Mouse (Mus musculus) hindbrain, embryonic 11.5 days (tissue): ENCODE measurements at regions not wholly inside any gene's neighbourhood (a gene's known extent, or its start where the extent isn't known, plus 50 kb on each side); places are given as distances from the start of the nearest gene placed in this dataset.

ENCODE experiments used
- ATAC-seq: fragments of 200-750 bp; cut with Nextera tagmentation; 2 replicates; pipeline ENCODE4 v1.8.0; 2017; ENCODE audit warnings: mild to moderate bottlenecking, moderate TSS enrichment, moderate library complexity; ENCODE audit not compliant: low FRiP score
- DNase-seq: peaks from one replicate; pipeline ENCODE4 v3.0.0-alpha.2; 2015; ENCODE audit warnings: low spot score
- H3K27ac ChIP-seq: fragments of 300-500 bp; sonication (generic); 2 replicates; pipeline ENCODE4 v1.5.1; 2014; ENCODE audit warnings: mild to moderate bottlenecking, low read depth, low read length
- H3K27me3 ChIP-seq: fragments of 300-500 bp; sonication (generic); 2 replicates; pipeline ENCODE4 v1.6.1; 2014; ENCODE audit warnings: mild to moderate bottlenecking, low read length, moderate library complexity, mixed read lengths; ENCODE audit not compliant: control insufficient read depth, insufficient read depth
- H3K36me3 ChIP-seq: fragments of 300-500 bp; sonication (generic); 2 replicates; pipeline ENCODE4 v1.6.1; 2014; ENCODE audit warnings: mild to moderate bottlenecking, low read length, moderate library complexity, mixed read lengths; ENCODE audit not compliant: control insufficient read depth, insufficient read depth
- H3K4me1 ChIP-seq: fragments of 300-500 bp; sonication (generic); replicated peaks from 2 replicates; pipeline ENCODE4 v1.6.1; 2014; ENCODE audit warnings: low read length, mixed read lengths; ENCODE audit not compliant: control insufficient read depth, insufficient read depth
- H3K4me2 ChIP-seq: fragments of 300-500 bp; sonication (generic); replicated peaks from 2 replicates; pipeline ENCODE4 v1.6.1; 2014; ENCODE audit warnings: mild to moderate bottlenecking, low read depth, low read length
- H3K4me3 ChIP-seq: fragments of 300-500 bp; sonication (generic); 2 replicates; pipeline ENCODE4 v1.5.1; 2014; ENCODE audit warnings: low read depth, low read length
- H3K9ac ChIP-seq: fragments of 300-500 bp; sonication (generic); 2 replicates; pipeline ENCODE4 v1.6.1; 2014; ENCODE audit warnings: low read depth, low read length
- H3K9me3 ChIP-seq: fragments of 300-500 bp; sonication (generic); 2 replicates; pipeline ENCODE4 v1.6.1; 2016; ENCODE audit warnings: low read length; ENCODE audit not compliant: control insufficient read depth
- WGBS: fragments of 180-500 bp; shearing (Covaris S2); extraction: QIAGEN DNeasy Blood & Tissue Kit; methylation state at CpG from one replicate; pipeline ENCODE4 v1.1.7; 2014; 5-methylcytosine and 5-hydroxymethylcytosine counted together

- no peaks in the 10 kb centered on the region for H3K27me3 ChIP-seq
- DNase-seq (no peak), ATAC-seq (no peak)
- H3K4me1 ChIP-seq: no peaks in the 10 kb centered on the region; the same call in 1 of the 2 replicates
- H3K4me2 ChIP-seq: no peak overlapping the region
- H3K9ac ChIP-seq: no peak overlapping the region
- no peak overlapping the region for H3K27ac ChIP-seq
- no peaks in the 10 kb centered on the region for H3K36me3 ChIP-seq
- WGBS: 65% methylated on average over 6 of the region's 6 CpGs
- no peaks in the 10 kb centered on the region for H3K9me3 ChIP-seq
- no peak overlapping the region for H3K4me3 ChIP-seq
These were observed 122.1 kb downstream of the Tmem17 start for GRCm38 (mm10) chr11:22633961-22634360.

- Histone ChIP-seq H3K4me1 (no peaks in the 10 kb centered on the region; the same call in 1 of the 2 replicates), H3K4me3 (no peak overlapping the region), H3K4me2 (no peak overlapping the region), H3K9me3 (no peaks in the 10 kb centered on the region), H3K9ac (no peak overlapping the region), H3K27me3 (no peaks in the 10 kb centered on the region), H3K36me3 (no peaks in the 10 kb centered on the region), H3K27ac (no peak overlapping the region)
- DNase-seq (no peak), ATAC-seq (no peak)
- 53% methylated on average over 2 of the region's 2 CpGs for WGBS
These were observed 123.1 kb downstream of the Tmem17 start for GRCm38 (mm10) chr11:22635021-22635420.

GRCm38 (mm10) chr11:22636321-22636720, 124.4 kb downstream of the Tmem17 start:
- DNase-seq: no peak
- WGBS: 78% methylated on average over 7 of the region's 7 CpGs
- no peaks in the 10 kb centered on the region for H3K36me3 ChIP-seq

GRCm38 (mm10) chr11:22636761-22637557, 125.1 kb downstream of the Tmem17 start:
- Histone ChIP-seq H3K4me1 (no peaks in the 10 kb centered on the region; the same call in 1 of the 2 replicates), H3K4me3 (no peak overlapping the region), H3K36me3 (no peaks in the 10 kb centered on the region), H3K4me2 (no peak overlapping the region), H3K9me3 (no peaks in the 10 kb centered on the region), H3K27ac (no peak overlapping the region), H3K9ac (no peak overlapping the region), H3K27me3 (no peaks in the 10 kb centered on the region)
- 90% methylated on average over 9 of the region's 9 CpGs for WGBS
- ATAC-seq (no peak), DNase-seq (no peak)

More at GRCm38 (mm10) chr11:22636321-22636720, 124.4 kb downstream of the Tmem17 start:
- Histone ChIP-seq H3K9me3 (no peaks in the 10 kb centered on the region), H3K4me1 (no peaks in the 10 kb centered on the region; the same call in 1 of the 2 replicates), H3K27me3 (no peaks in the 10 kb centered on the region), H3K9ac (no peak overlapping the region), H3K4me3 (no peak overlapping the region), H3K27ac (no peak overlapping the region), H3K4me2 (no peak overlapping the region)
- no peak for ATAC-seq

GRCm38 (mm10) chr11:22638171-22638570, 126.3 kb downstream of the Tmem17 start:
- H3K4me3 ChIP-seq: no peak overlapping the region
- no peak overlapping the region for H3K4me2 ChIP-seq
- H3K27ac ChIP-seq: no peak overlapping the region
- DNase-seq (no peak), ATAC-seq (no peak)
- no peaks in the 10 kb centered on the region for H3K36me3 ChIP-seq
- H3K27me3 ChIP-seq: no peaks in the 10 kb centered on the region
- H3K9ac ChIP-seq: no peak overlapping the region
- 81% methylated on average over 6 of the region's 6 CpGs for WGBS
- H3K9me3 ChIP-seq: no peaks in the 10 kb centered on the region
- no peaks in the 10 kb centered on the region for H3K4me1 ChIP-seq

GRCm38 (mm10) chr11:22638700-22639099, 126.8 kb downstream of the Tmem17 start:
- ATAC-seq (no peak), DNase-seq (no peak)
- no peaks in the 10 kb centered on the region for H3K9me3 ChIP-seq
- no peaks in the 10 kb centered on the region for H3K4me1 ChIP-seq
- H3K27me3 ChIP-seq: no peaks in the 10 kb centered on the region
- H3K9ac ChIP-seq: no peak overlapping the region
- H3K4me3 ChIP-seq: no peak overlapping the region
- H3K4me2 ChIP-seq: no peak overlapping the region
- WGBS: 62% methylated on average over 2 of the region's 2 CpGs
- no peak overlapping the region for H3K27ac ChIP-seq
- H3K36me3 ChIP-seq: no peaks in the 10 kb centered on the region

GRCm38 (mm10) chr11:22640371-22640990, 128.6 kb downstream of the Tmem17 start:
- no peak for ATAC-seq
- Histone ChIP-seq H3K4me2 (no peak overlapping the region), H3K4me3 (no peak overlapping the region), H3K27ac (no peak overlapping the region), H3K27me3 (no peaks in the 10 kb centered on the region), H3K9me3 (no peaks in the 10 kb centered on the region), H3K4me1 (no peaks in the 10 kb centered on the region), H3K36me3 (no peaks in the 10 kb centered on the region), H3K9ac (no peak overlapping the region)
- 40% methylated on average over 3 of the region's 3 CpGs for WGBS
- DNase-seq: no peak

- H3K4me3 ChIP-seq: no peak overlapping the region
- H3K36me3 ChIP-seq: no peaks in the 10 kb centered on the region
- WGBS: 85% methylated on average over 1 of the region's 1 CpGs
- H3K9ac ChIP-seq: no peak overlapping the region
- H3K4me2 ChIP-seq: no peak overlapping the region
- no peaks in the 10 kb centered on the region for H3K4me1 ChIP-seq
- no peaks in the 10 kb centered on the region for H3K9me3 ChIP-seq
- no peaks in the 10 kb centered on the region for H3K27me3 ChIP-seq
- no peak overlapping the region for H3K27ac ChIP-seq
- ATAC-seq: no peak
- DNase-seq: no peak
These were observed 129.6 kb downstream of the Tmem17 start for GRCm38 (mm10) chr11:22641450-22641849.
